Mouse (Mus musculus) heart, postnatal 10 days (tissue): ENCODE data around the gene Ifna7. TPM values are rescaled to one million over a fixed set of nuclear protein-coding genes. Genes with fewer than 3 reads are reported as not detected.
A peak's percentile ranks its signal among the peaks of the same experiment; 100 is the strongest.
"Not testable (repeated sequence)": the region's sequence is repeated elsewhere in the genome, so short reads cannot be mapped to it uniquely, and the experiment has no call there.

Source experiments
- DNase-seq, 2 experiments: peaks; one replicate each; pipeline ENCODE4 v3.0.0; 2021
- intact Hi-C: fragments of 180-260 bp; cut with DNase I; formaldehyde crosslinking; loops from one replicate; pipeline ENCODE4 v1.15.1; 2025
- total RNA-seq, 2 experiments: library from RNA; stranded (reverse); gene quantifications; 2 replicates each; pipeline ENCODE4 v1.2.3; 2021

The Ifna7 gene
- total RNA-seq, 2 experiments from 2014 or later: not detected

GRCm38 (mm10) chr4:88835225-88835624, 19.2 kb downstream of the Ifna7 start, which contains the start of gene Ifna5:
Ifna5 (plus strand) TSS chr4:88835525.
- DNase-seq, intact Hi-C loops: not testable (repeated sequence)

GRCm38 (mm10) chr4:88838828-88839227, 22.8 kb downstream of the Ifna7 start:
- DNase-seq: peak in 1 of 2 experiments; percentile 23
- intact Hi-C loops: no loop called here

GRCm38 (mm10) chr4:88840058-88840457, 24.0 kb downstream of the Ifna7 start:
- no peak for DNase-seq
- intact Hi-C loops: no loop called here

GRCm38 (mm10) chr4:88841438-88841911, 25.4 kb downstream of the Ifna7 start, which contains the start of gene Ifna4:
Ifna4 (plus strand) TSS chr4:88841861.
- intact Hi-C loops: no loop called here
- DNase-seq: no peak

GRCm38 (mm10) chr4:88845334-88845733, 29.3 kb downstream of the Ifna7 start:
- DNase-seq: no peak
- intact Hi-C loops: no loop called here

- no peak for DNase-seq
- intact Hi-C loops: no loop called here
Measured at GRCm38 (mm10) chr4:88849698-88850097, 33.7 kb downstream of the Ifna7 start, which contains the start of gene Ifna1. Ifna1 (plus strand) TSS chr4:88850087.

- intact Hi-C loops: no loop called here
- no peak for DNase-seq
Measured at GRCm38 (mm10) chr4:88851026-88851763, 35.2 kb downstream of the Ifna7 start.

GRCm38 (mm10) chr4:88859214-88859613, 43.2 kb downstream of the Ifna7 start:
- no peak for DNase-seq
- intact Hi-C loops: no loop called here

GRCm38 (mm10) chr4:88863309-88863708, 47.3 kb downstream of the Ifna7 start:
- intact Hi-C loops: loop anchor here (10.0 kb wide), 1 partner anchor 661 kb away; no protein-coding TSS in a partner anchor
- no peak for DNase-seq

GRCm38 (mm10) chr4:88864599-88864998, 48.6 kb downstream of the Ifna7 start:
- no peak for DNase-seq
- intact Hi-C loops: loop anchor here (10.0 kb wide), 1 partner anchor 660 kb away; no protein-coding TSS in a partner anchor

GRCm38 (mm10) chr4:88865011-88865569, 49.1 kb downstream of the Ifna7 start:
- intact Hi-C loops: loop anchor here (10.0 kb wide), 1 partner anchor 660 kb away; no protein-coding TSS in a partner anchor
- DNase-seq: no peak

Other genes with a start within 250 kb of the Ifna7 start
- gene Ifna14, start 244.4 kb upstream of the Ifna7 start, total RNA-seq: not detected
- not detected for gene Ifna9, start 223.8 kb upstream of the Ifna7 start, total RNA-seq
- not detected for gene Ifna12, start 212.9 kb upstream of the Ifna7 start, total RNA-seq
- not detected for gene C87499, start 181.8 kb upstream of the Ifna7 start, total RNA-seq
- gene Ifna13, start 171.8 kb upstream of the Ifna7 start, total RNA-seq: not detected
- not detected for gene Ifna16, start 139.3 kb upstream of the Ifna7 start, total RNA-seq
- not detected for gene Ifna2, start 132.3 kb upstream of the Ifna7 start, total RNA-seq
- not detected for gene Ifnab, start 124.9 kb upstream of the Ifna7 start, total RNA-seq
- gene Gm26566, start 94.4 kb upstream of the Ifna7 start, total RNA-seq: under 1 TPM; 0.50 TPM
- gene Klhl9, start 93.8 kb upstream of the Ifna7 start, total RNA-seq: 10 to 100 TPM; 82.6 to 87.1 TPM
- gene Gm13271, start 61.4 kb upstream of the Ifna7 start, total RNA-seq: not detected
- gene Gm13283, start 56.1 kb upstream of the Ifna7 start, total RNA-seq: not detected
- not detected for gene Gm13290, start 42.4 kb upstream of the Ifna7 start, total RNA-seq
- gene Gm13289, start 39.3 kb upstream of the Ifna7 start, total RNA-seq: not detected
- gene Gm13272, start 36.4 kb upstream of the Ifna7 start, total RNA-seq: not detected
- not detected for gene Ifnz, start 34.1 kb upstream of the Ifna7 start, total RNA-seq
- not detected for gene Gm13276, start 30.5 kb upstream of the Ifna7 start, total RNA-seq
- gene Gm13277, start 27.6 kb upstream of the Ifna7 start, total RNA-seq: not detected
- gene Gm13278, start 24.7 kb upstream of the Ifna7 start, total RNA-seq: not detected
- gene Gm13275, start 21.7 kb upstream of the Ifna7 start, total RNA-seq: not detected
- not detected for gene Gm13279, start 18.8 kb upstream of the Ifna7 start, total RNA-seq
- gene Gm13285, start 16.6 kb upstream of the Ifna7 start, total RNA-seq: under 1 TPM; 0.31 to 0.40 TPM
- not detected for gene Gm13287, start 13.0 kb upstream of the Ifna7 start, total RNA-seq
- not detected for gene Gm13288, start 10.7 kb upstream of the Ifna7 start, total RNA-seq
- not detected for gene Ifna11, start 3.7 kb downstream of the Ifna7 start, total RNA-seq
- gene Ifna6, start 11.2 kb downstream of the Ifna7 start, total RNA-seq: not detected
- not detected for gene Ifna5, start 19.3 kb downstream of the Ifna7 start, total RNA-seq
- gene Ifna4, start 25.6 kb downstream of the Ifna7 start, total RNA-seq: not detected
- not detected for gene Ifna1, start 33.9 kb downstream of the Ifna7 start, total RNA-seq
- gene Ifne, start 64.0 kb downstream of the Ifna7 start, total RNA-seq: not detected